Mouse (Mus musculus): Measurements from ENCODE around the gene Tspan9.

DNA sequence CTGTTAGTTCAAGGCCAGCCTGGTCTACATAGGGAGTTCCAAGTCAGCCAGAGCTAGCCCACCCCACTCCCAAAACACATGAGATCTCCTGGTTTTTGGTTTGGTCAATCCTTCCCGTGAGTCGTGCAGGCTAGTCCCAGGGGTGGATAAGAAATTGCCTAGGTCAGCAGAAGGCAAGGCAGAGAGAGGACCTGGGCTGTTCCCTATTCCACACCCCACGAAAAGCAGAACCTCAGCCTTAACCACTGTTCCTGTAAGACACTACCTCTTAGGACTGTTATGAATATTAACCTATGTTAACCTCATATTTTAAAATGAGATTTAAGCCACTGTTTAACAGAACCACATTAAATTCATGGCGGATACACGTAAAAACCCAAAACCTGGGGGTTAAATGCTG lies 8.4 kb downstream of the Tspan9 start:
- TF ChIP-seq CTCF (IDR thresholded peaks at IDR 0.05; ENCODE audit: low read depth, low read length) (no peak), POLR2A (IDR thresholded peaks at IDR 0.05; ENCODE audit: extremely low read depth, insufficient read depth, low read length) (no peak)
